Mouse (Mus musculus) testis, adult 2 months (tissue): ENCODE measurements around the gene Gm45213. TPM values are rescaled to one million over a fixed set of nuclear protein-coding genes. Genes with fewer than 3 reads are reported as not detected.
"Not testable (repeated sequence)": the region's sequence is repeated elsewhere in the genome, so short reads cannot be mapped to it uniquely, and the experiment has no call there.

Experiments used
- H3K27ac ChIP-seq: fragments of 200-500 bp; 2 replicates; pipeline ENCODE4 v1.5.1; 2012; ENCODE audit warnings: low read depth, low read length; ENCODE audit not compliant: control insufficient read depth, insufficient read depth
- H3K27me3 ChIP-seq: fragments of 200-500 bp; 2 replicates; pipeline ENCODE4 v1.6.1; 2012; ENCODE audit warnings: mild to moderate bottlenecking, low read length, moderate library complexity; ENCODE audit not compliant: control insufficient read depth, insufficient read depth
- H3K36me3 ChIP-seq: fragments of 200-500 bp; 2 replicates; pipeline ENCODE4 v1.6.1; 2012; ENCODE audit warnings: mild to moderate bottlenecking, low read length; ENCODE audit not compliant: control insufficient read depth, insufficient read depth
- H3K4me1 ChIP-seq: fragments of 200-500 bp; 2 replicates; pipeline ENCODE4 v1.6.1; 2012; ENCODE audit warnings: low read length; ENCODE audit not compliant: control insufficient read depth, insufficient read depth
- H3K4me3 ChIP-seq: fragments of 200-500 bp; 2 replicates; pipeline ENCODE4 v1.5.1; 2012; ENCODE audit warnings: low read depth, mild to moderate bottlenecking, low read length, moderate library complexity, mixed read lengths; ENCODE audit not compliant: control insufficient read depth
- CTCF ChIP-seq: fragments of 200-500 bp; IDR thresholded peaks from 2 replicates; pipeline ENCODE4 v1.5.1; 2012; ENCODE audit warnings: low read depth, mild to moderate bottlenecking, inconsistent platforms, low read length, moderate library complexity; ENCODE audit not compliant: control insufficient read depth, insufficient read depth, insufficient replicate concordance
- POLR2A ChIP-seq: fragments of 200-500 bp; IDR thresholded peaks from 2 replicates; pipeline ENCODE4 v1.6.1; 2012; ENCODE audit warnings: low read depth, mild to moderate bottlenecking, inconsistent platforms, low read length, moderate library complexity; ENCODE audit not compliant: control insufficient read depth
- polyA plus RNA-seq: library from polyadenylated mRNA; depleted of rRNA; stranded (reverse); fragments of >200 nt; gene quantifications from 2 replicates; pipeline ENCODE4 v1.2.3, GENCODE M21; 2012

The Gm45213 gene
- polyA plus RNA-seq, 1 experiment = not detected

- Histone ChIP-seq H3K4me3 (no peak overlapping the region), H3K36me3 (no peaks in the 10 kb centered on the region), H3K4me1 (no peaks in the 10 kb centered on the region), H3K27ac (no peak overlapping the region), H3K27me3 (no peaks in the 10 kb centered on the region)
- no peak for TF ChIP-seq CTCF
Observed at GRCm38 (mm10) chr7:66053946-66054483, 10.6 kb downstream of the Gm45213 start.

GRCm38 (mm10) chr7:66055356-66055755, 12.0 kb downstream of the Gm45213 start:
- not testable (repeated sequence) for H3K27me3 ChIP-seq, H3K36me3 ChIP-seq, H3K4me1 ChIP-seq, H3K27ac ChIP-seq, H3K4me3 ChIP-seq

- TF ChIP-seq CTCF (no peak), POLR2A (no peak)
- peak within 1 kb of the TSS; percentile 96; the same call in 1 of the 2 replicates for H3K4me3 ChIP-seq
- no peaks in the 10 kb centered on the region for H3K36me3 ChIP-seq
- no peak within 1 kb of the TSS for H3K27ac ChIP-seq
- no peaks in the 10 kb centered on the region for H3K27me3 ChIP-seq
- peaks cover 5% of the 10 kb centered on the region for H3K4me1 ChIP-seq
Observed at GRCm38 (mm10) chr7:66058703-66059102, 15.3 kb downstream of the Gm45213 start, which contains the start of gene Snrpa1. Snrpa1 (plus strand) TSS chr7:66059003.

GRCm38 (mm10) chr7:66060066-66060956, 16.9 kb downstream of the Gm45213 start:
- Histone ChIP-seq H3K27me3 (no peaks in the 10 kb centered on the region), H3K4me1 (peaks cover 5% of the 10 kb centered on the region), H3K36me3 (no peaks in the 10 kb centered on the region), H3K4me3 (peak overlapping the region; percentile 96), H3K27ac (peak overlapping the region; percentile 84)
- TF ChIP-seq POLR2A = peak; percentile 92
- TF ChIP-seq CTCF = no peak

- Histone ChIP-seq H3K27ac (peak overlapping the region; percentile 26), H3K4me3 (peak overlapping the region; percentile 96), H3K36me3 (no peaks in the 10 kb centered on the region), H3K4me1 (peaks cover 5% of the 10 kb centered on the region), H3K27me3 (no peaks in the 10 kb centered on the region)
- TF ChIP-seq CTCF (no peak), POLR2A (no peak)
Observed at GRCm38 (mm10) chr7:66061057-66061456, 17.7 kb downstream of the Gm45213 start.

GRCm38 (mm10) chr7:66076411-66076810, 33.0 kb downstream of the Gm45213 start:
- no peak overlapping the region for H3K4me3 ChIP-seq
- no peak for TF ChIP-seq POLR2A
- TF ChIP-seq CTCF = no peak
- no peaks in the 10 kb centered on the region for H3K27me3 ChIP-seq
- H3K36me3 ChIP-seq = no peaks in the 10 kb centered on the region; the same call in 1 of the 2 replicates
- H3K4me1 ChIP-seq = no peaks in the 10 kb centered on the region; the same call in none of the 2 replicates
- no peak overlapping the region for H3K27ac ChIP-seq

GRCm38 (mm10) chr7:66079364-66080230, 36.2 kb downstream of the Gm45213 start, which contains the start of gene Selenos:
Selenos (plus strand) TSS chr7:66079649.
- Histone ChIP-seq H3K27me3 (no peaks in the 10 kb centered on the region), H3K4me3 (peak within 1 kb of the TSS; percentile 88), H3K27ac (peak within 1 kb of the TSS; percentile 79), H3K4me1 (no peaks in the 10 kb centered on the region; the same call in none of the 2 replicates), H3K36me3 (peaks cover 5% of the 10 kb centered on the region)
- TF ChIP-seq CTCF (peak; percentile 8; the same call in 1 of the 2 replicates), POLR2A (peak; percentile 97)
